Mouse (Mus musculus) right cerebral cortex, postnatal 25 days (tissue): ENCODE results near the gene Cfb.

Experiments used
- DNase-seq: peaks from one replicate; pipeline ENCODE4 v3.0.0; 2022

Gene Cfb

DNA sequence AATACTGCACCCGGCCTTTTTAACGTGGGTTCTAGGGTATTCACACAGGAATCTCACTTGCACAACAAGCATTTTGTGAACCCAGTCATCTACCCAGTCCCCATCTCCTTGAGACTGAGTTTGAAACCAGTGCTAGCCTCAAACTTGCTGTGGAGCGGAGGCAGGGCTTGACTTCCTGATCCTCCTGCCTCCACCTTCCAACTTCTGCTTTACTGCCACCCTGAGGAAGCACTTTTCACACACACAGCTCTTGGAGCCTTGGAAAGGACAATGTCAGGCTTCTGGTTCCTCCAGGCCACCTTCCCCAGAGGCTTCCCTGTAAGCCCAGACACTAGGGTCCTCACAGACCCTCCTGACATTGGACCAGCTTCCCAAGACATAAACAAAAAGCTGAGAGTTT lies 21.0 kb upstream of the Cfb start:
- no peak for DNase-seq

- DNase-seq, result no peak
Observed at GRCm38 (mm10) chr17:34881683-34882310, 19.5 kb upstream of the Cfb start, which contains the start of gene Gm20547. Gene Gm20547, minus strand, starts transcription at chr17:34882042.

GRCm38 (mm10) chr17:34881166-34881565 lies 18.8 kb upstream of the Cfb start:
- no peak for DNase-seq

DNA sequence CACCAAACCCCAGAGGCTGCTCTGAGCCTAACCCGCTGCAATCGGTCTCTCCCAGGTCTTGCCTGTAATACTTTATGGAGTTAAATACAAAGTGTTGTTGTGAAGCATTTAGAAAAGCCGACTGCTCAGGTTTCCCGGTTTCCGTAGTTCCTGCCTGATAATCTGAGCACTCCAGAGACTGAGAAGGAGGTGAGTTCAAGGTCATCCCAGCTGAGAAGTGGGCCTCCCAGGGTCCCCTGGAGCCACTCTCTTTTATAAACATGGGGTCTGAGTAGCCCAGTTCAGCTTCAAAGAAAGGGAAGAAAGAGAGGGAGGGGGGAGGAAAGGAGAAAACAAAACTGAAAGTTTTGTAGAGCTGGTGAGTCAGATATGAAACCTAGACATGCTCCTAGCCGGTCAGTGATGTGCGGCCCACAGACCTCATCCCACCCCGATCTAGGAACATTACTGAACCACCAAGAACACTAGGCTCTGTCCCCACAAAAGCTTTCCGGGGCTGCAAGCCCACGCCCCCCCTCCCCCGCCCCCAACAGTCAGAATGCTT lies 17.1 kb upstream of the Cfb start, which contains the start of gene Zbtb12:
Zbtb12 (plus strand) TSS at position 148 of the 544 bp plus-strand sequence.
- no peak for DNase-seq

- no peak for DNase-seq
Observed at GRCm38 (mm10) chr17:34874321-34874720, 12.0 kb upstream of the Cfb start.

GRCm38 (mm10) chr17:34865981-34866380 lies 3.7 kb upstream of the Cfb start:
- no peak for DNase-seq

- DNase-seq, result no peak
Observed at GRCm38 (mm10) chr17:34861704-34862415, 458 bp downstream of the Cfb start.

DNA sequence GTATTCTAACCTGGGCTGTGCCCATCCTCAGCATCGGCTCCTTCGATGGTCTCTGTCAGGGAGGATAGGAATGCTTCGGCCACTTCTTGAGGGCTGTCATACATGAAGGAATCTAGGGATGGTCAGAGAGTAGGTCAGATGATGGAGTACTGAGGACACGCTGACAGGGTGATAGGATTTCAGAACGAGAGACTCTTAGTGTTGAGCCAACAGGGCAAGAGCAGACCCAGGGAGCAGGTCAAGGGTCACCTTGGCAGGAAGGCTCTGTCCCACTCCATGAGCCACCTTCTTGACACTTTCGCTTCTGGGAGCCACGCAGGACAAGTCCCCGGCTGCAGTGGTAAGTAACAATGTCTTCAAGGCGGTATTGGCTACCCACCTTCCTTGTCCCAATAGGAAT lies 1.8 kb downstream of the Cfb start:
- DNase-seq, result no peak

GRCm38 (mm10) chr17:34858670-34859069 lies 3.6 kb downstream of the Cfb start:
- DNase-seq, result no peak

- DNase-seq, result no peak
Observed at GRCm38 (mm10) chr17:34855825-34856224, 6.5 kb downstream of the Cfb start.

DNA sequence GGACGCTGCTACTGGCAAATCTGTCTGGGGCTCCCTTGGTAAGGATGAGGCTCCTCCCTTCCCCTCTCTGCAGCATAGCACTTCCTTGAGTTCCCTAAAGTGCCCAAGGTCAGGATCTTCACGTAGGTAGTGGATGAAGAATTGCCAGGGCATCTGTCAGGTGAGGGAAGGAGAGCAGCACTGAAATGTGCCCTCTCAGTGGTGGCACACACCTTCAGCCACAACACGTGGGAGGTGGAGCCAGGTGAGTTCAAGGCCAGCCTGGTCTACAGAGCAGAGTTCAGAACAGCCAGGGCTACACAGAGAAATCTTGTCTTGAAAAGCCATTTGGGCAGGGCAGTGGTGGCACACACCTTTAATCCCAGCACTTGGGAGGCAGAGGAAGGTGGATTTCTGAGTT lies 7.6 kb downstream of the Cfb start:
- DNase-seq, result no peak

GRCm38 (mm10) chr17:34853511-34853910 lies 8.8 kb downstream of the Cfb start:
- no peak for DNase-seq

GRCm38 (mm10) chr17:34850517-34851125 lies 11.7 kb downstream of the Cfb start:
- DNase-seq, result no peak

- DNase-seq, result peak; percentile 98
Observed at GRCm38 (mm10) chr17:34849722-34850516, 12.4 kb downstream of the Cfb start, which contains the start of the genes Skiv2l and Nelfe. Gene Skiv2l, minus strand, starts transcription at chr17:34850210. Gene Nelfe, plus strand, starts transcription at chr17:34850391.

- DNase-seq, result no peak
Observed at GRCm38 (mm10) chr17:34847615-34848014, 14.7 kb downstream of the Cfb start.

- DNase-seq, result no peak
Observed at GRCm38 (mm10) chr17:34847192-34847591, 15.1 kb downstream of the Cfb start.

GRCm38 (mm10) chr17:34844884-34845283 lies 17.4 kb downstream of the Cfb start:
- no peak for DNase-seq

DNA sequence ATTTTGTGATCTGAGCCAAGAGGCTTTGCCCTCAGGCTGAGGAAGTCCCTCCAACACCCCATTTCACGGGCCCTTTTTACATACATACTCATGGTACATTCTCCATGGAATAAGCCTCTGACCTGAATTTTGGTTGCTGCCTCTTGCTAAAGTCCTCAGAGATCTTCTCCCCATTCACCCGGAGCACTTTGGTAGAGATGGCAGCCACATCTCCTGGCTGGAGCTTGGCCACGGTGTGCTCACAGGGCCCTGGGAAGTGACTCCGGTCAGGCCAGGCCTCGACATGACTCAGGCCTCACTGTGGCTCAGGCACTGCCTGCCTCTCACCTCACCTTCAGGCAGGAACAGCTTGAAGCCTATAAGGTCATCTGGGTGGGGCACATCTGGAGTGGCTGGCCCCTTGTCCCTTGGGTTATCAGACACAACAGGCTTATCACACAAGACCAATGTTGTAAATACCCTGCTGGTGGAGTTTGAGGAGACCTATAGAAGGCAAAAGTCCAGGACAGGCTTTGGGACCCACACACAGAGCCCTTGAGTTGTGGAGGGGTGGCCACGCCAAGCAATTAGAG lies 21.5 kb downstream of the Cfb start:
- no peak for DNase-seq

GRCm38 (mm10) chr17:34838785-34839184 lies 23.5 kb downstream of the Cfb start:
- no peak for DNase-seq

DNA sequence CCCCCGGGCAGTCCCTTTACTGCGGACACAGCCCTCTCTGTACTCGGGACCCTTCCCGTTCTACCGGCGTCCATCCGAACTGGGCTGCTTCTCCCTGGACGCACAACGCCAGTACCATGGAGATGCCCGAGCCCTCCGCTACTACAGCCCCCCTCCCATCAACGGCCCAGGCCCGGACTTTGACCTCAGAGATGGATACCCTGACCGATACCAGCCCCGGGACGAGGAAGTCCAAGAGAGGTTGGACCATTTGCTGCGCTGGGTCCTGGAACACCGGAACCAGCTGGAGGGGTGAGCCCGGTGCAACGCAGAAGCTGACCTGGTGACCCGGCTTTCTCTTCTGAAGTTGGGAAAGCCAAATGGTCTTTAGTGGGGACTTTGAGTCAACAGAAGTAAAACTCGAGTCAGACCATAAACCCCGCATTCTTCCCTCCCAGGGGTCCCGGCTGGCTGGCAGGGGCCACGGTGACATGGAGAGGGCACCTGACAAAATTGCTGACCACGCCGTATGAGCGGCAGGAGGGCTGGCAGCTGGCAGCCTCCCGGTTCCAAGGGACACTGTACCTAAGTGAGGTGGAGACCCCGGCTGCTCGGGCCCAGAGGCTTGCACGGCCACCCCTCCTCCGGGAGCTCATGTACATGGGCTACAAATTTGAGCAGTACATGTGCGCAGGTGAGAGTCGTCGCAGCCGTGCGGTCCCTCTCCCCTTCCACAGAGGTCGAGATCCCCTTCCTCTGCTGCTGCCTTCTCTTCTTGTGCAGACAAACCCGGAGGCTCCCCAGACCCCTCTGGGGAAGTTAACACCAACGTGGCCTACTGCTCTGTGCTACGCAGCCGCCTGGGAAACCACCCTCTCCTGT lies 24.6 kb downstream of the Cfb start:
- DNase-seq, result no peak

DNA sequence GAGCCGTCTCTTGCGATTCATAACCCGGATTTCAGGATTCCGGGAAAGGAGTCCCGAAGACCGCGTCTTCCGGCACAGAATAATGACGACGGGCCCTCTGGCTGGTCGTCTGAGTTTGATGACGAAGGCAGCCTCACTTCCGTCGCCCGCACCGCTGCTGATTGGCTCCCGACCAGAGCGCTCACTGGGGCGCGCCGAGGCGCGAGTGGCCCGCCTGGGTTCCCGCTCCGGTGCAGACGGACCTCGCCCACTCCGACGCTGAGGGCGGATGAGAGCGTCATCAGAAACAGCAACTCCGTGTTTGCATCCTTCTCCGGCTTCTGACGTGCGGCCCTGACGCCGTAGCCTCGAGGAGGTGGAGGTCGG lies 25.5 kb downstream of the Cfb start, which contains the start of the genes Stk19 and Dxo:
Stk19 (minus strand) TSS at position 90 of the 366 bp plus-strand sequence.
Dxo (plus strand) TSS at position 164 of the 366 bp plus-strand sequence.
- peak; percentile 98 for DNase-seq
